Mouse (Mus musculus): ENCODE data around the gene Gm49318. TPM values are rescaled to one million over a fixed set of nuclear protein-coding genes. Genes with fewer than 3 reads are reported as not detected.

Gm49318 gene
- total and polyA plus RNA-seq, 3 experiments = not detected

DNA sequence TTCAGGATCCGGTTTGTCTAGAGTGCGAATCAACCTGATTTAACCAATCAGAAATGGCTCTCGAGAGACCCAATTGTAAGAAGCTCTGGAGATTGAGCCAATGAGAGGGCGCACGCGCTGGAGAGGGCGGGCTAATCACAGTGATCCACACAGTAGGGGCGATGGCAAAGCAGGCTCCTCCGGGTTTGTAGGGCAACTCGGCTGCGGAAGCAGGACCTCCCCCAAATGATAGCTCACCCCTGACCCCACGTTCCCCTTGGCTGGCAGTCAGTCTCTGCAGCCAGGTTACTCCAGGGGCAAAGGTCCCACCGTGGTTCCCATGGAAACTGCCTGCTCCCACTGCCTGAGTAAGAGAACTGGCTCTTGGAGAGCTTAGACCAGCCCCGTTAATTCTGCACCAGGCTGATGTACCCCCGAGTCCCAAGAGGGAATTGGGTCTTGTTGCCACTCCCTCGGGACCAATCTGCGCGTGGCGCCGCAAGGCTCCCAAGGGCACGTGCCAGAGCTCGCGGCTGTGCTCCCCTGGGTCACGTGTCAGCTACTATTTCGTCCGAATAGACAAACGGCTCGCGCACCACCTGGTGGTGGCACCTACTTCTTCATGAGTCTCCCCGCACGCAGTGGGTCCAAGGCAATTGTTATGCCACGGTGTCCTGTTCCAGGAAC, 16.5 kb downstream of the Gm49318 start:
- ATAC-seq (ENCODE audit: extremely low read depth, insufficient number of reproducible peaks, low FRiP score, poor library complexity, severe bottlenecking) = no peak
- peaks cover 15% of the 10 kb centered on the region; the same call in 1 of the 2 replicates for H3K27me3 ChIP-seq (ENCODE audit: insufficient read depth, low read length)
- DNase-seq (ENCODE audit: low spot score) = peak; percentile 74

GRCm38 (mm10) chr9:22053657-22054056, 17.4 kb downstream of the Gm49318 start:
- DNase-seq (ENCODE audit: low spot score) (no peak), ATAC-seq (ENCODE audit: extremely low read depth, insufficient number of reproducible peaks, low FRiP score, poor library complexity, severe bottlenecking) (no peak)
- no peak for TF ChIP-seq TAL1 (conservative IDR thresholded peaks at IDR 0.05; ENCODE audit: low read depth, low read length)
- TF ChIP-seq POLR2AphosphoS5 (IDR thresholded peaks at IDR 0.05; ENCODE audit: insufficient replicate concordance, low read depth, low read length) = no peak
- no peak for TF ChIP-seq GATA1 (IDR thresholded peaks at IDR 0.05; ENCODE audit: borderline replicate concordance, low read length)
- no peak for TF ChIP-seq GATA2 (IDR thresholded peaks at IDR 0.05; ENCODE audit: borderline replicate concordance, low read depth, low read length)
- no peak for TF ChIP-seq CTCF (IDR thresholded peaks at IDR 0.05; ENCODE audit: low read depth, low read length)
- H3K4me1 ChIP-seq (ENCODE audit: insufficient read depth, low read depth, low read length) = peaks cover 19% of the 10 kb centered on the region
- H3K27me3 ChIP-seq (ENCODE audit: insufficient read depth, low read length) = peaks cover 24% of the 10 kb centered on the region; the same call in 1 of the 2 replicates
- H3K36me3 ChIP-seq (replicated peaks) = peaks cover 36% of the 10 kb centered on the region
- H3K9me3 ChIP-seq (replicated peaks) = peaks cover 18% of the 10 kb centered on the region
- H3K4me3 ChIP-seq (ENCODE audit: low read depth, low read length) = no peak overlapping the region

More for the DNA sequence above, 16.5 kb downstream of the Gm49318 start:
- TF ChIP-seq CTCF (IDR thresholded peaks at IDR 0.05; ENCODE audit: low read depth, low read length) = no peak
- no peak for TF ChIP-seq GATA2 (IDR thresholded peaks at IDR 0.05; ENCODE audit: borderline replicate concordance, low read depth, low read length)
- no peak for TF ChIP-seq TAL1 (conservative IDR thresholded peaks at IDR 0.05; ENCODE audit: low read depth, low read length)
- TF ChIP-seq GATA1 (IDR thresholded peaks at IDR 0.05; ENCODE audit: borderline replicate concordance, low read length) = no peak
- TF ChIP-seq POLR2AphosphoS5 (IDR thresholded peaks at IDR 0.05; ENCODE audit: insufficient replicate concordance, low read depth, low read length) = no peak
- Histone ChIP-seq H3K9me3 (replicated peaks) (peaks cover 18% of the 10 kb centered on the region), H3K4me1 (ENCODE audit: insufficient read depth, low read depth, low read length) (peaks cover 19% of the 10 kb centered on the region), H3K4me3 (ENCODE audit: low read depth, low read length) (peak overlapping the region; percentile 14; the same call in 1 of the 2 replicates), H3K36me3 (replicated peaks) (peaks cover 44% of the 10 kb centered on the region)

DNA sequence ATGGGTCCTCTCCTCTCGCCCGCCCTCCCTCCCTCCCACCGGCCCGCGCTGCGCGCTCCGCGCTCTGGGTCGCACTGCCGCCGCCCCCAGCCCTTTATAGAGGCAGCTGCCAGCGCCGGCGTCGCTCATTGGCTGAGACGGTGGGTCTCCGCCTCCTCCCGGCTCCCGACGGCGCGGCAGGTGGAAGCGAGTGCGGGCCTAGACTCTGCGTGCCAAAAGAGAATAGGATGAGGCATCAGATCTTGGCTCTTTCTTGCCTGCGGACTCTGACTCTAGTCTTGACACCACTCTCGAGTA, 19.2 kb downstream of the Gm49318 start, which contains the start of gene Elavl3:
TSS of gene Elavl3 (minus strand) at position 66 of the 297 bp plus-strand sequence.
- Histone ChIP-seq H3K9me3 (replicated peaks) (peaks cover 18% of the 10 kb centered on the region), H3K4me3 (ENCODE audit: low read depth, low read length) (no peak within 1 kb of the TSS), H3K27me3 (ENCODE audit: insufficient read depth, low read length) (peaks cover 30% of the 10 kb centered on the region), H3K36me3 (replicated peaks) (peaks cover 19% of the 10 kb centered on the region), H3K4me1 (ENCODE audit: insufficient read depth, low read depth, low read length) (peaks cover 19% of the 10 kb centered on the region)
- ATAC-seq (ENCODE audit: extremely low read depth, insufficient number of reproducible peaks, low FRiP score, poor library complexity, severe bottlenecking) = no peak
- no peak for TF ChIP-seq POLR2AphosphoS5 (IDR thresholded peaks at IDR 0.05; ENCODE audit: insufficient replicate concordance, low read depth, low read length)
- no peak for TF ChIP-seq GATA1 (IDR thresholded peaks at IDR 0.05; ENCODE audit: borderline replicate concordance, low read length)
- TF ChIP-seq GATA2 (IDR thresholded peaks at IDR 0.05; ENCODE audit: borderline replicate concordance, low read depth, low read length) = no peak
- no peak for TF ChIP-seq TAL1 (conservative IDR thresholded peaks at IDR 0.05; ENCODE audit: low read depth, low read length)
- TF ChIP-seq CTCF (IDR thresholded peaks at IDR 0.05; ENCODE audit: low read depth, low read length) = no peak
- DNase-seq (ENCODE audit: low spot score) = no peak

DNA sequence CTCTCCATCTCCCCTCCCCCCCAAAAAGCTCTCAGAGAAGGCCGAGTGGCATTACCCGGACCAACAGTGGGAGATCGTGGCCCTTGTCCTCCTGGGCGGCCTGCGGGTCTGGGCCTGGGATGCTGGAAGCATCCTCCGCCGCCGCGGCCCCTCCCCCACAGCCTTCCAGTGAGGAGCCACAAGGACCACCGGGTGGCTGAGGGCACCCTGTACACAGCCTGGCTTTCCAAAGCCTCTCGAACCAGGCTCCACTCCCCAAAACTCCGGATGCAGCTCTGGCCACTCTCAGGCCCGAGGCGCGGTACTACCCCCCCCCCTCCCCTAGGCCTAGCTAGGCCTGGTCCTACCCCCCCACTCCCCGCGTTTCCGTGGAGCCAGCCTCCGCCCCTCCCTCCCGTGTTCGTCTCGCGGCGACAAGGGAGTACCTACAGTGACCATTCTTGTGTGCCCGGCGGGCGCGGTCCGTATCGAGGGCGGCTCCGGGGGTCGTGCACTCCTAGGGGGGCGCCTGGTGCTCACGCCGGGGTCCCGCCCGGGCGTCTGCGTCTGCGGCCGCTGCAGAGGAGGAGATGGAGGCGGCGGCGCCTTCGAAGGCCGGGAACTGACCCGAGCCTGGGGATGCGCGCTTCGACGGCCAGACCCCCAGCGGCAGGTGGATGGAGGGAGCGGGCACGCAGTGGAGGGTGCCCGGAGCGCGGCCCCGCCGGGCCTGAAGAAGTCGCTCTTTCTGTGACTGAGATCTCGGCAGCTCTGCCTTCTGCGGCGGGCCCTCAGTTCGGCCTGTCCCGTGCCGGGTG, 19.7 kb downstream of the Gm49318 start:
- peaks cover 18% of the 10 kb centered on the region for H3K9me3 ChIP-seq (replicated peaks)
- no peak for TF ChIP-seq GATA2 (IDR thresholded peaks at IDR 0.05; ENCODE audit: borderline replicate concordance, low read depth, low read length)
- TF ChIP-seq CTCF (IDR thresholded peaks at IDR 0.05; ENCODE audit: low read depth, low read length) = no peak
- TF ChIP-seq TAL1 (conservative IDR thresholded peaks at IDR 0.05; ENCODE audit: low read depth, low read length) = no peak
- TF ChIP-seq POLR2AphosphoS5 (IDR thresholded peaks at IDR 0.05; ENCODE audit: insufficient replicate concordance, low read depth, low read length) = no peak
- TF ChIP-seq GATA1 (IDR thresholded peaks at IDR 0.05; ENCODE audit: borderline replicate concordance, low read length) = no peak
- ATAC-seq (ENCODE audit: extremely low read depth, insufficient number of reproducible peaks, low FRiP score, poor library complexity, severe bottlenecking) (no peak), DNase-seq (ENCODE audit: low spot score) (no peak)
- H3K27me3 ChIP-seq (ENCODE audit: insufficient read depth, low read length) = peaks cover 30% of the 10 kb centered on the region
- peaks cover 19% of the 10 kb centered on the region for H3K4me1 ChIP-seq (ENCODE audit: insufficient read depth, low read depth, low read length)
- peaks cover 14% of the 10 kb centered on the region for H3K36me3 ChIP-seq (replicated peaks)
- no peak overlapping the region for H3K4me3 ChIP-seq (ENCODE audit: low read depth, low read length)

- Histone ChIP-seq H3K27me3 (ENCODE audit: insufficient read depth, low read length) (peaks cover 31% of the 10 kb centered on the region), H3K9me3 (replicated peaks) (peaks cover 18% of the 10 kb centered on the region), H3K36me3 (replicated peaks) (peaks cover 4% of the 10 kb centered on the region), H3K4me1 (ENCODE audit: insufficient read depth, low read depth, low read length) (peaks cover 19% of the 10 kb centered on the region), H3K4me3 (ENCODE audit: low read depth, low read length) (no peak overlapping the region)
- TF ChIP-seq TAL1 (conservative IDR thresholded peaks at IDR 0.05; ENCODE audit: low read depth, low read length) = no peak
- no peak for TF ChIP-seq GATA2 (IDR thresholded peaks at IDR 0.05; ENCODE audit: borderline replicate concordance, low read depth, low read length)
- no peak for TF ChIP-seq POLR2AphosphoS5 (IDR thresholded peaks at IDR 0.05; ENCODE audit: insufficient replicate concordance, low read depth, low read length)
- TF ChIP-seq CTCF (IDR thresholded peaks at IDR 0.05; ENCODE audit: low read depth, low read length) = no peak
- TF ChIP-seq GATA1 (IDR thresholded peaks at IDR 0.05; ENCODE audit: borderline replicate concordance, low read length) = no peak
- DNase-seq (ENCODE audit: low spot score) (no peak), ATAC-seq (ENCODE audit: extremely low read depth, insufficient number of reproducible peaks, low FRiP score, poor library complexity, severe bottlenecking) (no peak)
Observed at GRCm38 (mm10) chr9:22050351-22050889, 20.6 kb downstream of the Gm49318 start.

All from G1E (cell line).